Mouse (Mus musculus): ENCODE data around the gene Uso1.

The Uso1 gene

DNA sequence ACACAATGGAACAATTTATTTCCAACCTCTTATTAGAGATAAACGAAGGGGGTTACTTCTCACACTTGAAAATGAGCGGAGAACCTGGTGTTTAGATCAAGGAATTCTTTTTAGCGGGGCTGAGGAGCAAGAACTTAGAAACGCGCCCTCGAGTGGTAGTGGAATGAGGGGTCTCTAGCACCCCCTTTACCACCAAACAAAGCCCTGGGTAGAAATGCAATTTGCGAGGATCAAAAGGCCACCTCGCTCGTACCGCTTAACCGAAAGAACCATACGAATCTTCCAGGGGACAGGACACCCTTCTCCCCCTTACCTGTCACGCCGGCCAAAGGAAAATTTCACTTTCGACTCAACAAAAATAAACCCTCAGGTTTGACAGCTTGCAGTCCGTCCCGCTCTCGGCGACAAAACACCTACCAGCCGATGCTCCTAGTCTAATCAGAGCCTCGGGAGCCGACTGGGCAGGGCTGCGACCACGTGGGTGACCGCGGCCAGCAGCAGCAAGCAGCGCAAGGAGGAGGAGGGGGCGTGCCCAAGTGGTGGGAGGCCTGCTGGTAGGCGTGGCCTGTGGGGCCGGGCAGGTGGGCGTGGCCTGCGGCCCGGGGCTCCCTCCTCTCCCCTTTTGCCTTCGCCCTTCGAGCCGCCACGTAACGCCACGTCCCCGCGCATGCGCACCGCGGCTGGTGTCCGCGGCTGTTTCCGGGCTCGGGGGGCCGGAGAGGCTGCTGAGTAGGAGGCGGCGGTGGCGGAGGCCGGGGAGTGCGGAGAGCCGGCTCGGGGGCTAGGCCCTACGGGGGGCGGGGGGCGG, at the start of gene Uso1:
Gene Uso1 (plus strand): TSS at position 700 of the 808 bp plus-strand sequence.
- DNase-seq = peak; percentile 99

DNA sequence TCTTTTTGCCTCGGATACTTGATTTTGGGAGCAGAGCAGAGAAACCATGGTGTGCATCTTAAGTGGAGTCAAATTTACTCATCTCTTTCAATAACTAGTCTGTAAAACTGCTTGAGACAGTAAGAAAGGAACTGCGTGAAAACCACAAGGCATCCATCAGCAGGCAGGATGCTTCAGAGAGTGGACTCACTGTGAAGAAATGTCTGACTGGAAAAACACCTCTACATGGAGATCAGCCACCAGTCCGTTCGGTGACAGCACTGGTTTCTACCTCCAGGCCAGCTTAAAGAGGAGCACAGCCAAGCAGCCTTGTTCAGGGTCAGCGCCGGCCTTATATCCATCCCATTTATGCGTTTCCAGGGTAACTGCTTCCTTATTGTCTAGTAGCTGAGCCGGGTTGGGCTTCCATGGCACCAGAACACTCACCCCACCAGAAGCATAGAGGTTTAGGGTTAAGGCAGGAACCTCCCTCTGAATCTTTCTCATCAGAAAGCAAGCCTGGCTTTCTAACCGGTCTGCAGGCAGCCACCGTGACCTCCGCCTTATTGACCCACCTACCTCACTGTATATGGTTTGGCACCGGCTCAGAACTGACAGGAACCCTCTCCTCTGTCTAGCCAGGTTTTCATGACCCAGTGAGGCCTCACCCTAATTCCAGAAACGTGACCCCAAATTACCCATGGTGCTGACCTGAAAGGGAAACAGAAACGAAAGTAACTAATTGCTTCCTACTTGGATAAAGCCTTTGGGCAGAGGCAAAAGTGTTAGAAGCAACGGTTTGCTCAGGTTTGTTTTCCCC, 44.3 kb upstream of the Uso1 start:
- no peak for DNase-seq

DNA sequence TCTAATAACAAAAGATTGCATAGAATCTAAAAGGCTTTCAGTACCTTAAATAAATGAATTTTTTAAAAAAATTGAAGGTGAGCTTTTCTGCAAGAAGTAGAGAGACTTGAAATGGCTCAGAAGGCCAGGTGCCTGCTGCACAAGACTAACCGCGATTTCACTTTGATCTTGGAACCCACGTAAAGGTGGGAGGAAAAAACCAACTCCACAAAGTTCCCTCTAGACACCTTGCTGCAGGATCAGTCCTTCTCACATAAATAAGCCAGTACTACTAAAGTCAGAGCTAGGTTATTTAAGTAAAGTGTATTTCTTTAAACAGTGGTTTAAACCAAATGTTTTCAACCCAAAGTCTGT, 43.7 kb upstream of the Uso1 start:
- no peak for DNase-seq

DNA sequence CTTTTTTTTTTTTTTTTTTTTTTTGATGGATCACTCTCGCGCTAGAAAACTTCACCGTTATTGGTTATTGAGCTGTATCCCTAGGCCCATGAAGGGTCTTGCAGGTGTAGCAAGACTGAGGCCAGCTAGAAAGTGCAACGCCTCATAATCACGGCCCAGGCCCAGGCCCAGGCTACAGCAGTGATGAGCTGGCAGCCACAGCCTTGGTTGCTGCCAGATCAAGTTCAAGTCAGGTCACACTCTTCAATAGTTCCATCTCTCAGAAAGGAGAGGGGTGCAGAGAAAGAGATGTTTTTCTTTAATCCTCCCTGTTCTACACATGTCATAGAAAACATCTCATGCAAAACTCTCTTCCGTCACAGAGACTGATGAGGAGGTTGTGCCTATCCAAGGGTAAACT, 41.0 kb upstream of the Uso1 start:
- DNase-seq = no peak

DNA sequence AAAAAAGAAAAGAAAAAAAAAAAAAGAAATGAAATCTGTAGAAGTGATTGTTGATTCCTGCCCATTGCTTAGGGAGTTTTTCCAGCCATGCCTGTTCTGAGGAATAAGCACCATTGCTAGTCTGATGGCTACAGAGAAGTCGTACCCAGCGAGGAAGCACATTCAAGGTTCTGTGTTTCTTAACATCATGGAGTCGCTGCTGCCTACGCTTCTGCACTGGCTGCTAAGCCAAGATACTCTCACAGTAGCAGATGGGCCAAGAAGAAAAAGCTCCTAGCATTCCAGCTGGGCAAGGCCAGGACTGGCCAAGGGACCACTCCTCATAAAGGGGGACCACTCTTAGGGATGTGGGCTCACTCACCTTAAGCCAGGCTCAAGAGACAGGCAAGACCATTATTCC, 40.0 kb upstream of the Uso1 start:
- no peak for DNase-seq

DNA sequence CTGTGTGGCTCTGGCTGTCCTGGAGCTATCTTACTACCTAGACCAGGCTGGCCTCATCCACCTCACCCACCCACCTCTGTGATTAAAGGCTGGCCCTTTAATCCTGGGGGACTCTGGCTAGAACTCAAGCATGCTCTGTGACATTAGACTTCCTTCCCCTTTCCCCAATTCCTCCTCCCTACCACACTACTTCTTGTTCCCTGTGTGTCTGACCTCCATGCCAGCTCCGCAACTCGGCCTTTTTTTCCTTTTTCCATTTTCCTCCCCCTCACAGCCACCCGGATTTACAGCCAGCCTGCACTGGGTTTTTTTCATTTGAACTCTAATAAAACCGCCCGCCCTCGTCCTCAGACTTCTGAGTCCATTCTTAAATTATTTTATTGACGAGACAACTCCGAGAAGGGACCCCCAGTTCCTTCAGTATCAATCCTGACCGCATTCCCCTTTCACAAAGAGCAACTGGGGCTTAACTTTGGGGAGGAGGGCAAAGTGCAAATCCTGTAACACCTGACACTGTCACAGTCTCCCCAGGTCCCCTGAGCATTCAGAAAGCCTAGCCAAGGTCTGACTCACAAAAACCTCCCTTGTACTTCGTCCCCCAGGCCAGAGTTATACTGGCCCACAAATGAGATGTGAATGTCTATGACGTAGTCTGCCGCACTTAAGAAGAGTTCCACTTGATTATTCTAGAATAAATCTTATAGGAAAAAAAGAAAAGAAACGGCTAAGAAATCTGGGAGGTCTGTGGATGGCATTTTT, 39.2 kb upstream of the Uso1 start:
- no peak for DNase-seq

DNA sequence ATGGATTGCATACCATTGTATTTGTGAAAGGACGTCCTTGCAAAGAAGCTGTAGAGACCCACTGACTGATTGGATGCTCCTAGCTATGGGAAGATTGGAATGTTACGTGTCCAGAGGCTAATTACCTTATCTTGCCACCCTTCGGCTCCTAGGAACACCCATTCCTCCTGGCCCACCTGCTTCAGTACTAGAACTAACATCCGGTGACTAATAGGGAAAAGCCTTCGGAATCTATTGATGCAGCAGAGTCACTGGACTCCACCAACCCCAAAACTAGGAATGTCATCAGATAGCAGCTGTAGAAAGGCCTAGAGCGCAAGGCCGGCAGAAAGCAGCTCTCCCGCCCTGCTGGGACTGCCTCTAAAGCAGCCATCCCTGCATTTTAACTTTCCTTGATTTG, 36.1 kb upstream of the Uso1 start:
- DNase-seq = no peak

DNA sequence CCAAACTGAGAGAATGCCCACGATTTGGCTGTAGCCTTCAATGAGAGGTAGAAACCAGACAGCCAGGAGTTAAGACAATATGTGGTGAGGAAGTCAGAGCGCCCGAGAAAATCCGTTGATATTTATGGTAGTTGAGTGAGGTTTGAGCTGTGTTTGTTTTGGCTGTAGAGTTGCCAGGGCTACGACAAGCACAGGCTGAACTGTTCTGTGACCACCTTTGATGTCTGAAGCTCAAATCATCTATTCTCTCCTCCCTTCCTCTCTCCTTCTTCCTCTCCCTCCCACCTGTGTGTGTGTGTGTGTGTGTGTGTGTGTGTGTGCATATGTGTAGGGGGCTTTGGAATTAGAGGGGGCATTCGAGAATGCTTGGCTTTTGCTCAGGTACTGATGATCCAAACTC, 34.7 kb upstream of the Uso1 start:
- DNase-seq = no peak

DNA sequence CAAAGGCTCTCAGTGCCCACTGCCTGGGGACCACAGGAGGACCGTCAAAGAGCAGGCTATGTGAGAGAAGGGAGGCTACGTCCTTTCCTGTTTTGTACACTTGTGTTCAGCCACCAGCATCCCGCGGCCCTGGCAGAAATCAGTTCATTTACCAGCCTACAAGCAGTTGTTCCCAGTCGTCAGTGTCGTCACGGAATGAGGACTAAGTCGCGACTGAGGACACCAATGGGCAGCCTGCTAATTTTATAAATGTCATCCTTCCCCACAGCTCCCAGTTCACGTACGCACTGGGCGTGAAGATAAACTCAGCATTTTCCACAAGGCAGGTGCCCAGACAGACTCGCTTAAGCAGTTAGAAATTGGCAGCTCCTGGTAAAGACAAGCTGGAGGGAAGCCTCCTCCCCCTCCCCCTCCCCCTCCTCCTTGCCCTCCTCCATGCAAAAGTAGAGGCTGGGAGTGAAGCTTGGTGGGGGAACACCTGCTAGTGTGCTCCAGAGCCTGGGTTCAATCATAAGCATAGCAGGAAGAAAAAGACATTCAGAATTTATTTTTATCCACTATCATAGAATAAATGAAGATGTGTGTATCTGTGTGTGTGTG, 33.8 kb upstream of the Uso1 start:
- no peak for DNase-seq

DNA sequence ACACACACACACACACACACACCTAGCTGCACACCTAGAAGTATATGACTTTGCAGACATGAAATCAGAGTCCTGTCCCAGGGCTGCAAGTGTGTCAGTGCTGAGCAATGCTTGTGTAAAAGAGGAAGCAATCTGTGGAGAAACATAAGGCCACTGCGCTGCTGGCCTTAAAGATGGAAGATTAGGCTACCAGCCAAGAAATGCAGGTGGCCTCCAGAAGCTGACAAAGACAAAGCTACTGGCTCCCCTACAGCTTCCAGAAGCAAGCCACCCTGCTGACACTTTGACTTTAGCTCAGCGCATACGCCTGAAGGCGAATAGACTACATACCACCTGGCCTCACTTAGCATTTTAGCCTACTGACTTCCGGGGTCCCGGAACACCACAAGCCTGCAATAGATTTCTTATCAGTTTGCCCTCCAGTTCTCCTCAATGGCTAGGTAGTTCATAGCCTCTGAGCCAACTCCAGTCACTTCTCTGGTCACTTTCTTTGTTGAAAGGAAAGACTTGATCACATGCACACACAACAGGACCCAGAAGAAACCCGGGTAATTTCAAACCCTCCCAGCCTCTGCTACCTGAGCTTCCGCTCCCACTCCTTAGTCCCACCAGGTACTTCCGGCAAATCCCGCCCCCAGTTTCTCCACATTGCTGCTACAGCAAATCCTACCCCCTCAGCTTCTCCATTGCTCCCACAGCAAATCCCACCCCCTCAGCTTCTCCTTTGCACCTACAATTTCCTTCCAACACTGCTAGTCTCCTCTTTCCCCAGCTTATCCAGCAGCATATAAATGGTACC, 31.2 kb upstream of the Uso1 start:
- peak; percentile 34 for DNase-seq

DNA sequence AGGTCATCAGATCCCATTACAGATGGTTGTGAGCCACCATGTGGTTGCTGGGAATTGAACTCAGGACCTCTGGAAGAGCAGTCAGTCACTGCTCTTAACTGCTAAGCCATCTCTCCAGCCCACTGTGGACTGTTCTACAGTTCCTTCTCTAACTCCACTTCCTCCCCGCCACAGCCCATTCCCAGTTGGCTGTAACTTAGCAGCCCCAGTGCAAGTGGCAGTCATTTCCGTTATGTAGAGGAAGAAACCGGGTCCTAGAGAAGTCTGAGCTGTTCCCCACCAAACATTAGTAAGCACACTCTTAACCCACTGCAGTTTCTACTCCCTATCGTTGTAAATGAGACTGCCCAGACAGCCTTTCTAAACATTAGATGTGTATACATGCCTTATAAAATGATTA, 30.5 kb upstream of the Uso1 start:
- DNase-seq = no peak

DNA sequence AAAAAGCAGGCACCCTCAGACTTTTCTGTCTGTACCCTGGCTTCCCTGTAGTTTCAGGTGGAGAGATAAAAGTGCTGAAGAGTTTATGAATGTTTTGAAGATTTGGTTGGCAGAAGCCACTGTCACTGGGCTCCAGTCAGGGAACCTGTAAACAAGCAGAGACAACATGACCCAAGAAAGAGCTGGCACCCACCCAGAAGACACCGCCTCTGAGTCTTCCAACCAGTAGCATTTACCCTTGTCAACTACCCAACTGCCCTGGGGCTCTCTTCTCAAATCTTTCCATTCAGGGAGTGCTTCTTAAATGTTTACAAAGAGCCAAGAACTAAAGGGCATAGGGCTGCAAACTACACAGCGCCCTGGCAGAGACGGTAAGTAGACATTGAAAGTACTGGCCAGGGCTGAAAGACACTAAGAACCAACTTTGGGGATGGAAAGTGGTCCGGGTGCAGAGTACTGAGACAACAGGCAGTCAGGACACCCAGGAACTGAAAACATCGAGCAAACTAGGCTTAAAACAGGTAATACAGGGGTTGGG, 26.9 kb upstream of the Uso1 start:
- DNase-seq = no peak

DNA sequence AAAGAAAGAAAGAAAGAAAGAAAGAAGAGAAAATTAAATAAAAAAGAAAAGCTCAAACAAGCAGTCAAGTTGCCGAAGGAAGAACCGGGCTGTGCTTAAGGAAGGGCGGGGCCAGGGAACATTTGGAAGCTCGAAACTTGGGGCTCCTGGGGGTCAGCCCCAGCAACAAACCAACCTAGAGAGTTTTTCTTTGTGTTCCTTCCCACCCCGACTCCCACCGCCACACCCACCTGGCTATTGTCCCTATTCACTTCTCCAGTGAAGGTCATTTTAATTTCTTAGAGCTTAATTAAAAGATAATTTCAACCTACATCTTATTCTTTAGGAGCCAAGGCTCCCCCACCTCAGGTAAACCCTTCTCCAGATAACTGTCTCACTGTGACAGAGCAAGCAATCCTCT, 25.6 kb upstream of the Uso1 start:
- DNase-seq = no peak

DNA sequence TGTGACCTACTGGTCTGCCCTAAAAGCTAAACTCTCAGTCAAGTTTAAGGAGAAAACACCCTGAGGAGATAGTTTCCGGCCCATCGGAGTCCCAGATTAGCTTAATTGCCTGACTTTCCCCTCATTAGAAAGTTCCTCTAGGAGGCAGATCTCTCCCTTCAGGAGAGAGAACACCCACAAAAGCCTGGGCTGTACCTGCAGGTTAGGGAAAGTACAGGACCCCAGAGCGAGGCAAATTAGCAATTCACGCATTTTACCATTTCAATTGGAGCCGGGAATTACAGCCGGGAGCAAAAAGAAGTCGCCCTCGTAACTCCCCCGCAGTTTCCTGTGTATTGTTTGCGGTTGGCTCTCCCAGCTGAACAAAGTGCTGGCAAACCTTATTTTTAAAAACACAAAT, 25.2 kb upstream of the Uso1 start:
- DNase-seq = no peak

DNA sequence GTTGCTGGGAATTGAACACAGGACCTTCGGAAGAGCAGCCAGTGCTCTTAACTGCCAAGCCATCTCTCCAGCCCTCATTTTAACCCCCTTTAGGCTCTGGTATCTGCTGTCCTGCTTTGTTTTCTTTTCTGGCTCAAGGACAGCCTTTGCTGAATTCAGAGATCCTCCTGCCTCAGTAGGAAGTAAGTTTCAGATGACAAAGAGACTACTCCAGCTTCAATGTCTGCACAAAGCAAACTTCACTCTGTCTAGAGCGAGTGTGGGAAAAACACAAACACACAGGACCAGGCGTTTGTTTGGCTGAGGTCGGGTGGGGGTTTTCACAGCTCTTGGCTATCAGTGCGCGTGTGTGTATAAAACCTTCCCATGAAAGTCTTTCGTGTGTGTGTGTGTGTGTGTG, 24.3 kb upstream of the Uso1 start:
- DNase-seq = no peak

DNA sequence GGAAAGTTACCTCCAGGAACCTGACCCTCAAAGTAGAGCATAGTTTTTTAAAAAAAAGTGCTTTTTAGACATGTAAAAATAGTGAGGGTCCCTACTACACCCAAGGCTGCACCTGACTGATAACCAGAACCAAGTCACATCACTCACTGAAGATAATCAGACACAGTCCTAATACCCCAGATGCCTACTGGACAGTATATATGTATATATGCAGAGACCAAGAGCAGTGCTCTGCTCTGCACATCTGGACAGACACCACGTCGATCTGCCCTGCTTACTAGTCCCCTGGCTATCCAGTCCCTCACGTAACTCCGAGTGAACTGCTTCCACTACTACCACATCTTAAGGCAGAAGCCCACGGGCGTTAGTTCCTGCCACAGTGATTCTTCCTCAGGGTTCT, 23.5 kb upstream of the Uso1 start:
- DNase-seq = no peak

DNA sequence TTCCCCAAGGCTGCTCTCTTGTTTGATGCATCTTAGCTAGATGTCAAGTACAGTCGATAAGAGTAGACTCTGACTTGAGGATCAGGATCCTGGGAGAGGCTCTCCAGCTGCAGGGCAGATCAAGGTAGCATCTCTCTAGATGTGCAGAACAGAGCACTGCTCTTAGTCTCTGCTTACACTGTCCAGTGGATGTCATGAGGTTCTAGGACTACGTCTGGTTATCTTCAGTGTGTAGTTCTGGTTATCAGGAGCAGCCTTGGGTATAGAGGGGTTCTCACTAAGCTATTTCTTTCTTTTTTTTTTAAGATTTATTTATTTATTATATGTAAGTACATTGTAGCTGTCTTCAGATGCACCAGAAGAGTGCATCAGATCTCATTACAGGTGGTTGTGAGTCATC, 22.8 kb upstream of the Uso1 start:
- DNase-seq = no peak

DNA sequence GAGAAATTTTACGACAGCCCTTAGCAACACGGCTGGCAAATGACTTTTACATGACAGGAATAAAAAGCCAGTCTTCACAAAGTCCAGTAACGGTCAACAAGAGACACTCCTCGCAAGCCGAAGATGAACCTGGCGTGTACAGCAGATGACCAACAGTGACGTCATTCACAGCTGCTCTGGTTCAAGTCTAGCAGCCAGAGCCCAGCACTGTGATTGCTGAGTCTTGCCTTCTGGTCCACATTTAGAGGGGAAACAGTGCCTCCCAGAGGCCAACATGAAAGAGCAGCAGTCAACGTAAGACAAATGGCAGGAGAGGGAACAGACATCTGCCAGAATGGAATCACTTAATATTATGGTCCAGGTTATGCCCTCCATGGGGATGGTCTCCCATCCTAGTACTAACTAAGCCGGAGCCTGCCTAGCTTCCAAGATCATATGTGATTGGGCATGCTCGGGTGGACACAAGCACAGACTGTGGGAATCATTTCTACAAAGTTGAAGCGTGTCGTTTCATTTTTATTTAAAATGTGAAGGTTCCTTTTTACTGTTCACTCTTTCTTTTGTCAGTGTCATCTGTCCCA, 19.8 kb upstream of the Uso1 start:
- DNase-seq = peak; percentile 69

DNA sequence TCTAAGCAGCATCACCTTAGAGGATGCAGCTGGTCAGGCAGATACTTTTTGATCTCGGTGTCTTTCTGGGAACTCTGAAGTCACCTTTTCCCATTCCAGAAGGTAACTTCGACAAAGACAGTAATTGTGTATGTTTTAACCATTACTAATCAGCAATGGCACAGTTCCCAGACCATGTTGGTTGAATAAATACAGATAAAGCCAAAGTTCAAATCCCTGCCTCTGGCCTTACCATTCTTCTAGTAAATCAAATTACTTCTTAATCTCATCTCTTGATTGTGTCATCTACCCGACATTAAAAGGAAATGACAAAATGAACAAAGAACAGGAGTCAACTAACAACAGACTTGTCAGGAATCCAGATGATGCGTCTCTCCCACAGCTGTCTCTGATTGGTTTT, 16.1 kb upstream of the Uso1 start:
- no peak for DNase-seq

DNA sequence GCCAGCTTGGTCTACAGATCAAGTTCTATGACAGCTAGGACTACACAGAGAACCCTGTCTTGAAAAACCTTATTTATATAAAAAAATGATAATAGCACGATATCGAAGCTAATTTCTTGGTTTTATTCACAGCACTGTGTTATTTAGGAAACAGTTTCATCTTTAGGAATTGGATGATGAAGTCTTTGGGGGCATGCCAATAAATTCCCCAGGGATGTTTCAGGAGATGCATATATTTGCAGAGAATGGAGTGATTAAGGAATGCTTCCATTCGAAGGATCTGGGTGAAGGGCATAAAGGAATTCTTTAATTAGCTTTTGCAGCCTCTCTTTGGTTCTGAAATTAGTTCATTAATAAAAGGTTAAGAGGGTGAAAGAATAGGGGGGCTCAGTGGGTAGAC, 12.3 kb upstream of the Uso1 start:
- DNase-seq = no peak

DNA sequence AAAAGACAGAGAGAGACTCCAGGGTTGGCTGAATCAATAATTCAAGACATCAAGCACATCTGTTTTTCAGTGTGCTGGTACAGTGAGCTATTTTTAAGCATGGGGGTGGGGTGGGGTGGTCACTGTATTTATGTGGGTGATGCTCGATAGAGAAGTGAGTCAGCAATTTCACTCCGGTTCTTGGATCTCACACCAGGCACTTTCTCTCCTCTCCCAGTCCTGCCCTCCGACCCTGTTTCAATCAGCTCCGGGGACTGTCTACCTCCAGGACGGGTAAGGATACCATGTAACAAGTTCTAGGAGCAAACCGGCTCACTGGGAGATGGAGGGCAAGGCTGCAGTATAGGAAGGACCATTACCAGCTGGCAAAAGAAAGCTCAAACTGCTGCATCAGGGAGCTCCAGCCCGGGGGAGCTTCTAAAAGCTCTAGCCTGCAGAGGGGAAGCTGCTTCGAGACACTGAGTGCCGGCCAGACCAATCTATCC, 10.6 kb upstream of the Uso1 start:
- DNase-seq = no peak

DNA sequence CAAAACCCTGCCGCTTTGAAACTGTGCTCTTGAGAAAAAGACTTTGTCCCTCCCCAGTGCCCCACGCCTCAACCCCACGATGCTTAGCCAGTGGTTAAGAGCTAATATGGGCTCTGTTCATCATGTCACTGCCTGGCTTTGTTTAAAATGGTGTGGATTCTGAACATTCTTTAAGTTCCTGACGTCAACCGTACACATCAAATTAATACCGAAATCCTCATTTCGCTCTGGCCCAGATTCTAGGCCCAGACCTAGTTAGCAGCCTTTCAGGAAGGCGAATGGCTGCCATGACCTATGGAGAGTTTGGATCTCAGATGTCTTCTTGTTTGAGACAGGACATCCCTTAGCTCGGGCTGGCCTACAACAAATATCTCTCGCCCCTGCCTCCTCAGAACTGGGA, 10.0 kb upstream of the Uso1 start:
- no peak for DNase-seq
